Mouse (Mus musculus) forebrain, embryonic 15.5 days (tissue): Measurements from ENCODE around the gene Sirt2. TPM values are rescaled to one million over a fixed set of nuclear protein-coding genes. Genes with fewer than 3 reads are reported as not detected.

Source experiments
- ATAC-seq: fragments of 200-750 bp; cut with Nextera tagmentation; replicated peaks from 2 replicates; pipeline ENCODE4 v1.8.0; 2017; ENCODE audit warnings: mild to moderate bottlenecking, moderate TSS enrichment, moderate library complexity
- H3K27ac ChIP-seq: fragments of 300-500 bp; sonication (generic); replicated peaks from 2 replicates; pipeline ENCODE4 v1.5.1; 2015; ENCODE audit warnings: mild to moderate bottlenecking, inconsistent platforms
- H3K27me3 ChIP-seq: fragments of 300-500 bp; sonication (generic); 2 replicates; pipeline ENCODE4 v1.6.1; 2015; ENCODE audit warnings: inconsistent platforms
- H3K36me3 ChIP-seq: fragments of 300-500 bp; sonication (generic); 2 replicates; pipeline ENCODE4 v1.6.1; 2015; ENCODE audit warnings: mild to moderate bottlenecking, inconsistent platforms
- H3K4me1 ChIP-seq: fragments of 300-500 bp; sonication (generic); 2 replicates; pipeline ENCODE4 v1.6.1; 2015; ENCODE audit warnings: inconsistent platforms
- H3K4me2 ChIP-seq: fragments of 300-500 bp; sonication (generic); replicated peaks from 2 replicates; pipeline ENCODE4 v1.6.1; 2015; ENCODE audit warnings: mild to moderate bottlenecking, inconsistent platforms
- H3K4me3 ChIP-seq: fragments of 300-500 bp; sonication (generic); 2 replicates; pipeline ENCODE4 v1.5.1; 2015; ENCODE audit warnings: mild to moderate bottlenecking, inconsistent platforms
- H3K9ac ChIP-seq: fragments of 300-500 bp; sonication (generic); replicated peaks from 2 replicates; pipeline ENCODE4 v1.6.1; 2015; ENCODE audit warnings: mild to moderate bottlenecking, inconsistent platforms
- H3K9me3 ChIP-seq: fragments of 300-500 bp; sonication (generic); 2 replicates; pipeline ENCODE4 v1.6.1; 2016; ENCODE audit warnings: inconsistent platforms
- WGBS: fragments of 180-500 bp; shearing (Covaris S2); methylation state at CpG from one replicate; pipeline ENCODE4 v1.1.7; 2015; ENCODE audit warnings: mixed read lengths; 5-methylcytosine and 5-hydroxymethylcytosine counted together
- polyA plus RNA-seq: library from polyadenylated mRNA; unstranded; fragments of >200 nt; fragmentation: Nextera tagmentation; extraction: Ambion mirVana; gene quantifications from 2 replicates; pipeline ENCODE4 v1.2.1, GENCODE M21; 2015

Gene Sirt2
- polyA plus RNA-seq, 1 experiment from 2014 or later = 105 TPM

DNA sequence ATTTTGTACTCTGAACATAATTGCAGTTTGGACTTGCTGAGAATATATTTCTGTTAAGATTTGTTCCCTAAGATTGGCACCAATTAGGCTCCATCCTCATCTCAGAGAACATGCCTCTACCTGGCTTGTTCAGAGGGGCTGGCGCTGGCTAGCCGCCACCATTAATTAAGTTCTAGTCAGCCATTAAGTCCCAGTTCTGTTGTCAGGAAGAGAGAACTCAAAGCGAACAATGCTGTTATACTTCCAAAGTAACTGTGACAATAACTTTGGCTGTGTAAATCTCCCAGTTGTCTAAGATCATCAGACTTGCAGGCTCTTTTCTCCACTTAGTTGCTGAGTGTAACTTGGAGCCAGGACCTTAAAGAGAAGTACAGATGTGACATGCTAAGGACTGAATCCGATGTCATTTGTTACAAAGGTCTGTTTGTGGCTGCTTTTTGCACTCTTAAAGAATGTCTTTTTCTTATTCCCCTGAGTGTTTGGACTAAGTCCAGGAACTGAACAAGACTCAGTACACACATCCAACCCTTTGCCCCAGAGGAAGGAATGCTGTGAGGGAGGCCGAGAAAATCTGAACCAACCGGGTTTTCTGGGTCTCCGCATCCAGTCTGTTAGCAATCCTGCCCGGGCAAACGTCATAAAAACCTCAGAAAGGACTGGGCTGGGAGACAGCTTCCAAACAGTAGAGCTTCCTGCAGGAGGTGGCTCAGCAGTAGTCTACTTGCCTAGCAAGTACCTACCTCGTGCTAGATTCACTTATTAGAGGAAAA lies 35.6 kb downstream of the Sirt2 start:
- H3K4me2 ChIP-seq = no peak overlapping the region
- H3K27ac ChIP-seq = peak overlapping the region; percentile 66
- no peak overlapping the region for H3K4me3 ChIP-seq
- H3K9me3 ChIP-seq = no peaks in the 10 kb centered on the region
- H3K36me3 ChIP-seq = no peaks in the 10 kb centered on the region
- 10% methylated on average over 10 of the region's 10 CpGs for WGBS
- peaks cover 21% of the 10 kb centered on the region for H3K4me1 ChIP-seq
- no peak overlapping the region for H3K9ac ChIP-seq
- H3K27me3 ChIP-seq = no peaks in the 10 kb centered on the region
- no peak for ATAC-seq

DNA sequence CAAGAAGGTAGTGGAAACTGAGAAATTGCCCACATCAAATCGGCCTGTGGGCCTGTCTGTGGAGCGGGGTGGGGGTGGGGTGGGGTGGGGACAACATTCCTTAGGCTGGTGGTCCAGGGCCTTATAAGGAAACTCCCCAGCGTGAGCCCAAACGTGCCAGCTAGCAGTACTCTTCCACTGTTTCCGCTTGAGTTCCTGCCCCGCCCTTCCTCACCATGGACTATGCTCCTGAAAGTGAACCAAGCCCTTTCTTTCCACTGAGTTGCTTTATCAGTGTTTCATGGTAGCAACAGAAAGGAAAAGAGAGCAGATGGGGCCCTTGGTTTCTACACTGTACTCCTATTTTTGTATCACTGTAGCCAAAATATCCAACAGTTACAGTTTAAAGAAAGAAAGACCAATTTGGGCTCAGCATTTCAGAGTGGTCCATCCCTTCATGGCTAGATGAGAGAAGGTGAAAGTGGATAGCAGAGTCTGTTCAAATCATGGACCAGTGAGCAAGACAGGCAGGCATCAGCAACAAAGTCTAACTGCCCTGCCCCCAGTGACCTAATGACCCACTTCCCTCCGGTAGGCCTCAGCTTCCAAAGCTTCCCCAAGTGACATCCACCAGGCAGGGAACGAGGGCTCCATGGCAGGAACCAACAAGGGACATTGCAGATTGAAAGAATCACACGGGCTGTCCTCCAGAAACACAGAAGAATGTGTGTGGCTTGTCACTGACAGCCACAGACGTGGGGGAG lies 36.5 kb downstream of the Sirt2 start:
- H3K36me3 ChIP-seq = no peaks in the 10 kb centered on the region
- ATAC-seq = 0 out of 2 replicates have a peak, but pooled peaks have one; percentile 14
- no peaks in the 10 kb centered on the region for H3K27me3 ChIP-seq
- H3K9ac ChIP-seq = no peak overlapping the region
- no peak overlapping the region for H3K4me3 ChIP-seq
- peak overlapping the region; percentile 66 for H3K27ac ChIP-seq
- H3K4me2 ChIP-seq = no peak overlapping the region
- 11% methylated on average over 10 of the region's 10 CpGs for WGBS
- peaks cover 26% of the 10 kb centered on the region for H3K4me1 ChIP-seq
- no peaks in the 10 kb centered on the region for H3K9me3 ChIP-seq

DNA sequence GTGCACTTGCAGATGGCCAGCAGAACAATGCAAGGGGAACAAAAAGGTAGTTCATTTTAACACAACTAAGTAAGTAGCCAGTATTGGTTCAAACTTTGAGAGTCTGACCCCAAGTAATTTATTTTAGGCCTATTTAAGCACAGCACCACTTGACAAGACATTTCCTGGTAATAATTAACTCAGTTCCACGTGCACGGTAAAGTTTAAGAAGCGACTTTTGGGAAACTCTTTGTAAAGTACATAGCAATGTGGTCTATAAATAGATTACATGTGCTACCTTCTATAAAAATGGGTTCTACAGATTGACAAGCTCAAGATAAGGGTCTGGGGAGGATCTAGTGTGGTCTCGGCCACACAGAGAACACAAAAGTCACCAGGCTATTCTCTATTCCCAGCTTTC lies 37.2 kb downstream of the Sirt2 start:
- Histone ChIP-seq H3K4me2 (no peak overlapping the region), H3K4me3 (no peak overlapping the region), H3K4me1 (peaks cover 31% of the 10 kb centered on the region), H3K27me3 (no peaks in the 10 kb centered on the region), H3K36me3 (no peaks in the 10 kb centered on the region), H3K9ac (no peak overlapping the region), H3K27ac (no peak overlapping the region), H3K9me3 (no peaks in the 10 kb centered on the region)
- WGBS = 86% methylated on average over 4 of the region's 4 CpGs
- no peak for ATAC-seq

DNA sequence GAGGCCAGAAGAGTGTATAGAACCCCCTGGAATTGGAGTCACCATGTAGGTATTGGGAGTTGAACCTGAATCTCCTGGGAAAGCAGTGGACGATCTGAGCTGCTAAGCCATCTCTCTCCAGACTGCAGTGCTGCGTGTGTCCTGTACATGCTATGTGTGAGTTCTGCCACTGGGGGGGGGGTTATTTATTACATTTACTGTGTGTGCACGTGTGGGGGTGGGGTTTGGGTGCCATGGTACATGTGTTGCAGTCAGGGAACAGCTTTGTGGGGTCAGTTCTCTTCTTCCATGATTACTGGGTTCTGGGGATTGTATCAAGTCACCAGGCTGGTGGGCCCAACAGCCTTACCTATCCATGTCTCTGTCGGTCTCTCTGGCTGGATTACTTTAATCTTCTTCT lies 40.3 kb downstream of the Sirt2 start:
- no peaks in the 10 kb centered on the region for H3K27me3 ChIP-seq
- no peak for ATAC-seq
- H3K4me1 ChIP-seq = peaks cover 32% of the 10 kb centered on the region
- no peak overlapping the region for H3K9ac ChIP-seq
- H3K27ac ChIP-seq = no peak overlapping the region
- H3K9me3 ChIP-seq = no peaks in the 10 kb centered on the region
- 77% methylated on average over 4 of the region's 4 CpGs for WGBS
- no peak overlapping the region for H3K4me3 ChIP-seq
- H3K4me2 ChIP-seq = no peak overlapping the region
- H3K36me3 ChIP-seq = no peaks in the 10 kb centered on the region

DNA sequence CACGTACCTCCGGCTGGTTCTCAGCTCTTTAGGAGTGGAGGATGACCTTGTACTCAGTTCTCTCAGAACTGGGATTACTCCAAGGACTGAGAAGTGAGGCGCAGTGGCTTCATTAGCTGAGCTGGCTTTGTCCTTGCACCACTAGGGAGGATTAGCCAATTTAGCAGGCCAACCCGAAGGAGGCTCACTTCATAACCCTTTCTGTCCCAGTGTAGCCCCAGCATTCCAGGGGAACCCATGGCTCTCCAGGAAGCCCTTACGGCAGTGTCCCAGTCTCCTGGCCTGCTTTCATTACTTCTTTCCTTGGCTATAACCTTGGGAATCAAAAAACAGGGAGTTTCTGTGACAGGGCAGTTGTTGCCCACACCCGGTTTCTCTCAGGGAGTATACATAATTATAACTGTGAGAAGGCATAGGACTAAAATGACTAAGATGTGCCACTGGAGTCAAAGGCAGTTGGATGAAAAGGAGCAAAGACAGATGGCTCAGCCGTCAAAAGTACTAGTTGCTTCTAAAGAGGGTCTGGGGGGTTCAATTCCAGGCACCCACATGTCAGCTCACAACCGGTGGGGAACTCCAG lies 41.2 kb downstream of the Sirt2 start:
- H3K9me3 ChIP-seq = no peaks in the 10 kb centered on the region
- H3K27me3 ChIP-seq = no peaks in the 10 kb centered on the region
- H3K9ac ChIP-seq = peak overlapping the region; percentile 78
- WGBS = 19% methylated on average over 7 of the region's 8 CpGs
- H3K36me3 ChIP-seq = 0 out of 2 replicates have a peak, but pooled peaks cover 4% of the 10 kb centered on the region
- H3K27ac ChIP-seq = peak overlapping the region; percentile 99
- peak overlapping the region; percentile 84 for H3K4me2 ChIP-seq
- H3K4me3 ChIP-seq = peak overlapping the region; percentile 81
- ATAC-seq = no peak
- H3K4me1 ChIP-seq = peaks cover 32% of the 10 kb centered on the region

DNA sequence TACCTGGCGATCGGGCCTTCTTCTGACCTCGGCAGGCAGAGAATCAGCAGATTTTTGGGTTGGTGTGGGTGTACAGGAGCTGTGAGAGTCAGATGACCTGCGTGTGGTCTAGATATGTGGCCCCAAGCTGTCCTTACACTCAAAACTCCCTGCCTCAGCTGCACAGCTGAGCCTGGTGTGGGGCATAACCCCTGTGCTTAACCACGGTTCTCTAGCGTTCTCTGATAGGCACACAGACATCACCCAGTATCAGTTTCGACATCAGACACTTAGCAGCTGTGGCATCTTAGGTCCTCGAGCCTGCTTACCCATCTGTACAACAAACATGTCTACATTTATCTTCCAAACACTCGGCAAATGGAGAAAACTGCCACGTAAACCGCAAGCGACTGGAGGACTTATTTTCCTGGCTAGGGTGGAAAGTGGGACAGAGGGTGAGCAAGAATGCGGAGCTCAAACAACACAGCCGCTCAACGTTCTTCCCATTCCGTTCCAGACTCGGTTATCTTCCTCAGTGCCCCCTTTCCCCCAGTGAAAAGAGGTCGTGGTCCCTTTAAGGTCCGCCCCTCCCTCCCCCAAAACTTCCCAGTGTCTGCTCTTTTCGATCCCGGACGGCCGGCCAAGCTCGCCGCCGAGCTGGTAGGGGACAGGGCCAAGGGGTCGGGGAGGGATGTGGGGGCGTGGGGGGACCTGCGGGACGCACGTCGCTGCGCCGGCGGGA lies 41.8 kb downstream of the Sirt2 start, which contains the start of gene Hnrnpl:
Gene Hnrnpl (plus strand): TSS at position 321 of the 721 bp plus-strand sequence.
- H3K4me1 ChIP-seq = peaks cover 33% of the 10 kb centered on the region
- 3% methylated on average over 34 of the region's 35 CpGs for WGBS
- ATAC-seq = peak; percentile 3

DNA sequence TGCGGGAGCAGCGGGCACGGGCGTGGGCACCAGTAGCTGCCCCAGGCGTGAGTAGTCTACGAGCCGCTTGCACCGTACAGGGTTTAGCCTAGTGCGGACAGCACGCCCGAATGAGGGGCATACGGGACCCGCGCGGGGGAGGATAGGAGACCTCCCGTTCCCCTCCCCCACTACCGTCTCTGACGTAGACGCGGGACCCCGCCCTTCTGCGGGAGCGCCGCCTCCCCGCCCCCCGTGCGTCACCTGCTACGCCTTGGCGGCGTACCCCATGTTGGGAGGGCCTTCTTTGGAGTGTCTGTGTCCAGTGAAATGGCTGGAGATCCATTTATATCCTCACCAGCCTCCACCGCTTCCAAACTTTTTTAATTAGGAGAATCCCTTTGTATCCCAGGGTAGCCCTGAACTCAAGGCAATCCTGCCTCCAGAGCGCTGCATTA lies 42.4 kb downstream of the Sirt2 start:
- H3K4me1 ChIP-seq = peaks cover 39% of the 10 kb centered on the region
- peak overlapping the region; percentile 81 for H3K4me3 ChIP-seq
- H3K9ac ChIP-seq = peak overlapping the region; percentile 78
- H3K36me3 ChIP-seq = peaks cover 16% of the 10 kb centered on the region
- peak overlapping the region; percentile 99 for H3K27ac ChIP-seq
- H3K4me2 ChIP-seq = peak overlapping the region; percentile 84
- H3K9me3 ChIP-seq = no peaks in the 10 kb centered on the region
- ATAC-seq = peak; percentile 55
- no peaks in the 10 kb centered on the region for H3K27me3 ChIP-seq
- WGBS = 2% methylated on average over 18 of the region's 32 CpGs

More for the DNA sequence above, 41.8 kb downstream of the Sirt2 start, which contains the start of gene Hnrnpl:
- Histone ChIP-seq H3K36me3 (peaks cover 10% of the 10 kb centered on the region), H3K9ac (peak within 1 kb of the TSS; percentile 78), H3K27me3 (no peaks in the 10 kb centered on the region), H3K9me3 (no peaks in the 10 kb centered on the region), H3K4me2 (peak within 1 kb of the TSS; percentile 84), H3K4me3 (peak within 1 kb of the TSS; percentile 81), H3K27ac (peak within 1 kb of the TSS; percentile 99)

DNA sequence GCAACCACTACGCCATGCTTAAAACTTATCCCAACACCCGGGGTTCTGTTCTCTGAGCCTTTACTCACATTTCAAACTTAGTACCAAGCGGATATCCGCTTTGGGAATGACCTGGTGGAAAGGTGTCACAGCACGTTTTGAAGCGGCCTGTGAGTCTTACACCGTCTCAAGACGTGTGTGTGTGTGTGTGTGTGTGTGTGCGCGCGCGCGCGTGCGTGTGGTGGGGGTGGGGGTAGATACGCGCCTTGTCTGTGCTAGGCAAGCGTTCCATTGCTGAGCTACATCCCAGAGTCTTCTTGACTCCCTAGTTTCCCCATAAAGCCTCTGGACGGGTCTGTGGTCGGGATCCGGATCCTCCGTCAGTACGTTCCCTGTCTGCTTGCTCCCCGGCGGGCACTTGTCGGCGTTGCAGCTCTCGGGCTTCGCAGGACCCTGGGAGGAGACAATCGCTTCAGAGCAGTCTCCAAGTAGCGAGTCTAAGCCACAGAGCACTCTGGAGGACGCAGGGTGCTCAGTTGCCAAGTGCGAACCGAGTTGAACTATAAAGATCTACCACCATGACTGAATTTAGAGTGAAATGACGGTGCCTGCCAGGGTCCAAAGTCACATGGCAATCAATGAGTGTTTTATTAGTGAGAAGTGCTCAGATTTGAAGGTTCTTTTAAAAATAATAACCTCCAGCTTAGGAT lies 43.0 kb downstream of the Sirt2 start:
- ATAC-seq = no peak; the same call in none of the 2 replicates
- no peaks in the 10 kb centered on the region for H3K9me3 ChIP-seq
- WGBS = under 1% methylated on average over 35 of the region's 35 CpGs

DNA sequence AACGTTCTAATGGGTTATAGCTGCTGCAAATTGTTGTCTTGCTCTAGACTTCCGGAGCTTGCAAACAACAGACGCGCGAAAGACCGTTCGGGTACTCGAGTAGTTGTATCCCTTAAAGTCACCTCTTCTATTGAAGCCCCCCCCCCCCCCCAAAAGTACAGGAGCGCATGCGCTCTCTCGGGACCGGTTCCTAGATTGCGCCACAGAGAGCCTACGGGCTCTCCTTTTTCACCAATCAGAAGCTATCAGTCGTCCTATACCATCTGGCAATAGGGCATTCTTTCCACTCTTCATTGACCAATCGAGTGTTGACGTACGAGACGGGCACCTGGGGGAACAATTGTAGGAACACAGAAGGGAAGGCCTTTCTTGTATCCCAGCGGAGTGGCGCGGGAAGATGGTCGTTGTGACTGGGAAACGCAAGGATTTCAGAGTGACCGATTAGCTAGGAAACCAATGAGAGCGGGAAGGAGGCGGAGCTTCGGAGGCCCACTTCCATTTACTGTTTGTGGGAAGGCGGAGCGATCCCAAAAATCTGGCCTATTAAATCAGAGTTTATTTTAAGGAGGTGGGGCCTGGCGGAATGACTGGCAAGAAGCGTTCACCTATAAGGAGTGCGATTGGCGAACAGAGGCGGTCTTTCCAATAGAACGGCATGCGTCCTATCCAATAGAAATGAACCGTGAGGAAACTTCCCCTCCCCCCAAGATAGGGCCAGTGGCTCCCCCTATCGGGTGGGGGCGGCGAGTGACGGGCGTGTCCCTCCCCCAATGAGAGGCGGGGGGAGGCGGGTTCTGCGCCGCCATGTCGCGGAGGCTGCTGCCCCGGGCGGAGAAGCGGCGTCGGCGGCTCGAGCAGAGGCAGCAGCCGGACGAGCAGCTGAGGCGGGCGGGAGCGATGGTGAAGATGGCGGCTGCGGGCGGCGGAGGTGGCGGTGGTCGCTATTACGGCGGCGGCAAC lies 43.9 kb downstream of the Sirt2 start:
- H3K9ac ChIP-seq = peak overlapping the region; percentile 87
- H3K4me1 ChIP-seq = peaks cover 40% of the 10 kb centered on the region
- ATAC-seq = peak; percentile 93
- peak overlapping the region; percentile 81 for H3K4me3 ChIP-seq
- peaks cover 30% of the 10 kb centered on the region for H3K36me3 ChIP-seq
- peak overlapping the region; percentile 99 for H3K27ac ChIP-seq
- no peaks in the 10 kb centered on the region for H3K27me3 ChIP-seq
- under 1% methylated on average over 70 of the region's 70 CpGs for WGBS
- peak overlapping the region; percentile 84 for H3K4me2 ChIP-seq
- no peaks in the 10 kb centered on the region for H3K9me3 ChIP-seq

More for the DNA sequence above, 43.0 kb downstream of the Sirt2 start:
- Histone ChIP-seq H3K4me2 (peak overlapping the region; percentile 84), H3K36me3 (peaks cover 22% of the 10 kb centered on the region), H3K4me3 (peak overlapping the region; percentile 81), H3K27ac (peak overlapping the region; percentile 99), H3K9ac (peak overlapping the region; percentile 78), H3K4me1 (peaks cover 40% of the 10 kb centered on the region), H3K27me3 (no peaks in the 10 kb centered on the region)

DNA sequence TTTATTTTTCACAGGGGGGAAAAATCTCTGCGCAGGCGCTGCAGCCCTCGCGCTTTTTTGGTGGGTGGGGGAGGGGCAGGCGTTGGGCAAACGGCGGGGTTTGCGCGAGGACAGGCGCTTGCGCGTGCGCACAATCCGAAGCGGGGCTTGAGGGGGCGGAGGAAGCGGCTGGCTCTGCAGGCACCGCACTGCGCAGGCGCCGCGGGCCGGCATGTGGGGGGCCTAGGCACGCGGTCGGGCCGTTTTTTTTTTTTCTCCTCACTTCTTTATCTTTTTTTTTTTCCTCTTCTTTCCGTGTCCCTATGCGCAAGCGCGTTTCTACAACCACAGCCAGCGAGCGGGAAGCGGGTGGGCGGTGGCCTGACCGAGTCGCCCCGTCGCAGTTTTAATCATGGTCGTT lies 44.7 kb downstream of the Sirt2 start:
- no peaks in the 10 kb centered on the region for H3K9me3 ChIP-seq
- peak overlapping the region; percentile 58 for H3K4me2 ChIP-seq
- no peaks in the 10 kb centered on the region for H3K27me3 ChIP-seq
- peaks cover 42% of the 10 kb centered on the region for H3K4me1 ChIP-seq
- peak; percentile 49 for ATAC-seq
- peaks cover 38% of the 10 kb centered on the region for H3K36me3 ChIP-seq
- H3K27ac ChIP-seq = peak overlapping the region; percentile 99
- 1% methylated on average over 39 of the region's 40 CpGs for WGBS
- H3K9ac ChIP-seq = peak overlapping the region; percentile 87
- peak overlapping the region; percentile 81 for H3K4me3 ChIP-seq
